Mouse (Mus musculus) midbrain, embryonic 13.5 days (tissue): ENCODE measurements around the gene Ypel4. TPM values are rescaled to one million over a fixed set of nuclear protein-coding genes. Genes with fewer than 3 reads are reported as not detected.

ENCODE experiments used
- ATAC-seq: fragments of 200-750 bp; cut with Nextera tagmentation; 2 replicates; pipeline ENCODE4 v1.8.0; 2017; ENCODE audit warnings: mild to moderate bottlenecking, moderate TSS enrichment, moderate library complexity
- H3K27ac ChIP-seq: fragments of 300-500 bp; sonication (generic); 2 replicates; pipeline ENCODE4 v1.5.1; 2015; ENCODE audit warnings: inconsistent platforms, mild to moderate bottlenecking, moderate library complexity
- H3K27me3 ChIP-seq: fragments of 300-500 bp; sonication (generic); 2 replicates; pipeline ENCODE4 v1.6.1; 2015; ENCODE audit warnings: mild to moderate bottlenecking, inconsistent platforms
- H3K36me3 ChIP-seq: fragments of 300-500 bp; sonication (generic); 2 replicates; pipeline ENCODE4 v1.6.1; 2015; ENCODE audit warnings: mild to moderate bottlenecking, inconsistent platforms
- H3K4me1 ChIP-seq: fragments of 300-500 bp; sonication (generic); replicated peaks from 2 replicates; pipeline ENCODE4 v1.6.1; 2015; ENCODE audit warnings: inconsistent platforms
- H3K4me2 ChIP-seq: fragments of 300-500 bp; sonication (generic); replicated peaks from 2 replicates; pipeline ENCODE4 v1.6.1; 2015; ENCODE audit warnings: moderate library complexity, mild to moderate bottlenecking, inconsistent platforms
- H3K4me3 ChIP-seq: fragments of 300-500 bp; sonication (generic); replicated peaks from 2 replicates; pipeline ENCODE4 v1.5.1; 2015; ENCODE audit warnings: mild to moderate bottlenecking, inconsistent platforms
- H3K9ac ChIP-seq: fragments of 300-500 bp; sonication (generic); replicated peaks from 2 replicates; pipeline ENCODE4 v1.6.1; 2015; ENCODE audit warnings: mild to moderate bottlenecking, inconsistent platforms
- H3K9me3 ChIP-seq: fragments of 300-500 bp; sonication (generic); 2 replicates; pipeline ENCODE4 v1.6.1; 2016; ENCODE audit warnings: mild to moderate bottlenecking, inconsistent platforms
- WGBS: fragments of 180-500 bp; shearing (Covaris S2); methylation state at CpG from one replicate; pipeline ENCODE4 v1.1.7; 2015; 5-methylcytosine and 5-hydroxymethylcytosine counted together
- microRNA counts: library from miRNA; unstranded; fragments of <30 nt; microRNA quantifications from one replicate; lab custom pipeline; 2016
- microRNA-seq: library from miRNA; unstranded; fragments of <30 nt; microRNA quantifications from one replicate; pipeline ENCODE4, GENCODE M21; 2016
- polyA plus RNA-seq: library from polyadenylated mRNA; unstranded; fragments of >200 nt; fragmentation: Nextera tagmentation; extraction: Ambion mirVana; gene quantifications from 2 replicates; pipeline ENCODE4 v1.2.1, GENCODE M21; 2015

Ypel4 gene
- polyA plus RNA-seq, 1 experiment from 2014 or later: 32.0 TPM

- no peak overlapping the region for H3K9ac ChIP-seq
- H3K27ac ChIP-seq: no peak overlapping the region
- H3K27me3 ChIP-seq: no peaks in the 10 kb centered on the region
- ATAC-seq: no peak
- H3K4me1 ChIP-seq: peaks cover 20% of the 10 kb centered on the region
- H3K4me2 ChIP-seq: no peak overlapping the region
- H3K9me3 ChIP-seq: no peaks in the 10 kb centered on the region
- peaks cover 5% of the 10 kb centered on the region; the same call in 1 of the 2 replicates for H3K36me3 ChIP-seq
- H3K4me3 ChIP-seq: no peak overlapping the region
- 93% methylated on average over 4 of the region's 4 CpGs for WGBS
Observed at GRCm38 (mm10) chr2:84772454-84772853, 38.6 kb downstream of the Ypel4 start.

- Histone ChIP-seq H3K4me3 (no peak overlapping the region), H3K4me2 (no peak overlapping the region), H3K4me1 (peaks cover 20% of the 10 kb centered on the region), H3K9ac (no peak overlapping the region), H3K36me3 (peaks cover 5% of the 10 kb centered on the region; the same call in 1 of the 2 replicates), H3K9me3 (no peaks in the 10 kb centered on the region), H3K27ac (no peak overlapping the region), H3K27me3 (no peaks in the 10 kb centered on the region)
- WGBS: 86% methylated on average over 5 of the region's 5 CpGs
- no peak for ATAC-seq
Observed at GRCm38 (mm10) chr2:84773195-84773594, 39.3 kb downstream of the Ypel4 start.

GRCm38 (mm10) chr2:84774751-84775150, 40.9 kb downstream of the Ypel4 start:
- Histone ChIP-seq H3K27ac (peak overlapping the region; percentile 70), H3K27me3 (no peaks in the 10 kb centered on the region), H3K4me3 (peak overlapping the region; percentile 33), H3K9me3 (no peaks in the 10 kb centered on the region), H3K9ac (peak overlapping the region; percentile 48), H3K4me1 (peaks cover 20% of the 10 kb centered on the region), H3K36me3 (peaks cover 5% of the 10 kb centered on the region; the same call in 1 of the 2 replicates), H3K4me2 (peak overlapping the region; percentile 53)
- 0% methylated on average over 12 of the region's 15 CpGs for WGBS
- peak; percentile 95 for ATAC-seq

- Histone ChIP-seq H3K9ac (peak within 1 kb of the TSS; percentile 48), H3K27ac (peak within 1 kb of the TSS; percentile 70), H3K4me2 (peak within 1 kb of the TSS; percentile 53), H3K27me3 (no peaks in the 10 kb centered on the region), H3K4me3 (peak within 1 kb of the TSS; percentile 33), H3K36me3 (no peaks in the 10 kb centered on the region), H3K9me3 (no peaks in the 10 kb centered on the region), H3K4me1 (peaks cover 20% of the 10 kb centered on the region)
- peak; percentile 51 for ATAC-seq
- WGBS: 67% methylated on average over 9 of the region's 9 CpGs
Observed at GRCm38 (mm10) chr2:84775241-84775640, 41.4 kb downstream of the Ypel4 start, which contains the start of gene Serping1. Gene Serping1 (minus strand): TSS chr2:84775444.

GRCm38 (mm10) chr2:84775665-84776064, 41.8 kb downstream of the Ypel4 start:
- Histone ChIP-seq H3K9me3 (no peaks in the 10 kb centered on the region), H3K4me1 (peaks cover 20% of the 10 kb centered on the region), H3K27me3 (no peaks in the 10 kb centered on the region), H3K4me3 (no peak overlapping the region), H3K27ac (peak overlapping the region; percentile 70), H3K9ac (no peak overlapping the region), H3K4me2 (no peak overlapping the region), H3K36me3 (no peaks in the 10 kb centered on the region)
- WGBS: 83% methylated on average over 6 of the region's 6 CpGs
- no peak for ATAC-seq

- Histone ChIP-seq H3K4me2 (no peak overlapping the region), H3K27me3 (no peaks in the 10 kb centered on the region), H3K9ac (no peak overlapping the region), H3K4me1 (peaks cover 20% of the 10 kb centered on the region), H3K27ac (no peak overlapping the region; the same call in 1 of the 2 replicates), H3K9me3 (no peaks in the 10 kb centered on the region), H3K4me3 (no peak overlapping the region), H3K36me3 (no peaks in the 10 kb centered on the region)
- ATAC-seq: no peak
- 62% methylated on average over 3 of the region's 3 CpGs for WGBS
Observed at GRCm38 (mm10) chr2:84777706-84778105, 43.8 kb downstream of the Ypel4 start.

GRCm38 (mm10) chr2:84779210-84779609, 45.4 kb downstream of the Ypel4 start:
- Histone ChIP-seq H3K9me3 (no peaks in the 10 kb centered on the region), H3K9ac (no peak overlapping the region), H3K27ac (no peak overlapping the region), H3K4me3 (no peak overlapping the region), H3K27me3 (no peaks in the 10 kb centered on the region), H3K4me1 (peaks cover 7% of the 10 kb centered on the region), H3K36me3 (no peaks in the 10 kb centered on the region), H3K4me2 (no peak overlapping the region)
- WGBS: 57% methylated on average over 6 of the region's 6 CpGs
- ATAC-seq: no peak

- ATAC-seq: no peak
Observed at GRCm38 (mm10) chr2:84783315-84783714, 49.5 kb downstream of the Ypel4 start.

GRCm38 (mm10) chr2:84783840-84784566, 50.1 kb downstream of the Ypel4 start:
- H3K9ac ChIP-seq: no peak overlapping the region
- no peaks in the 10 kb centered on the region for H3K36me3 ChIP-seq
- no peaks in the 10 kb centered on the region for H3K27me3 ChIP-seq
- H3K27ac ChIP-seq: no peak overlapping the region
- 81% methylated on average over 3 of the region's 3 CpGs for WGBS
- no peaks in the 10 kb centered on the region for H3K4me1 ChIP-seq
- H3K4me3 ChIP-seq: no peak overlapping the region
- ATAC-seq: no peak
- no peaks in the 10 kb centered on the region for H3K9me3 ChIP-seq
- no peak overlapping the region for H3K4me2 ChIP-seq

More at GRCm38 (mm10) chr2:84783315-84783714, 49.5 kb downstream of the Ypel4 start:
- WGBS: 93% methylated on average over 1 of the region's 1 CpGs
- Histone ChIP-seq H3K27ac (no peak overlapping the region), H3K4me2 (no peak overlapping the region), H3K36me3 (no peaks in the 10 kb centered on the region), H3K4me3 (no peak overlapping the region), H3K9me3 (no peaks in the 10 kb centered on the region), H3K9ac (no peak overlapping the region), H3K27me3 (no peaks in the 10 kb centered on the region), H3K4me1 (no peaks in the 10 kb centered on the region)

MicroRNAs encoded within 50 kb of the gene (microRNA counts, 519-probe panel; counts per million panel counts)
- 7,131 counts per million, percentile 99 among the panel's probes with 10 or more counts for microRNA mmu-miR-130a (lab: Ali Mortazavi, UCI)

Small RNA genes within 50 kb of the gene (microRNA-seq; reads per million reads assigned to microRNA genes)
- gene Mir130a: 36,466 reads per million, percentile 99 among the genes with 10 or more reads in this experiment

Other genes with a start within 250 kb of the Ypel4 start
- gene Ctnnd1, start 83.3 kb upstream of the Ypel4 start, polyA plus RNA-seq: 30.4 and 38.0 TPM in 2 replicates
- gene Btbd18, start 75.0 kb upstream of the Ypel4 start, polyA plus RNA-seq: 0.35 and 0.42 TPM in 2 replicates
- gene Selenoh, start 63.3 kb upstream of the Ypel4 start, polyA plus RNA-seq: 272 and 278 TPM in 2 replicates
- gene Gm28635, start 56.0 kb upstream of the Ypel4 start, polyA plus RNA-seq: not detected in 2 replicates
- 49.3 and 53.3 TPM in 2 replicates for gene Med19, start 55.7 kb upstream of the Ypel4 start, polyA plus RNA-seq
- gene Tmx2, start 54.9 kb upstream of the Ypel4 start, polyA plus RNA-seq: 226 and 249 TPM in 2 replicates
- gene Zdhhc5, start 18.9 kb upstream of the Ypel4 start, polyA plus RNA-seq: 18.3 and 18.9 TPM in 2 replicates
- gene Clp1, start 6.7 kb upstream of the Ypel4 start, polyA plus RNA-seq: 32.8 and 34.5 TPM in 2 replicates
- 7.9 and 8.1 TPM in 2 replicates for gene Gm19426, start 9.6 kb downstream of the Ypel4 start, polyA plus RNA-seq
- 32.6 and 33.1 TPM in 2 replicates for gene Serping1, start 41.4 kb downstream of the Ypel4 start, polyA plus RNA-seq
- gene Ube2l6, start 64.8 kb downstream of the Ypel4 start, polyA plus RNA-seq: 15.6 and 16.6 TPM in 2 replicates
- not detected in 2 replicates for gene Smtnl1, start 88.6 kb downstream of the Ypel4 start, polyA plus RNA-seq
- gene Timm10, start 92.9 kb downstream of the Ypel4 start, polyA plus RNA-seq: 53.6 and 54.5 TPM in 2 replicates
- gene Slc43a1, start 104.8 kb downstream of the Ypel4 start, polyA plus RNA-seq: 2.6 and 3.3 TPM in 2 replicates
- gene Rtn4rl2, start 152.7 kb downstream of the Ypel4 start, polyA plus RNA-seq: 2.2 and 3.6 TPM in 2 replicates
- 4.8 and 5.4 TPM in 2 replicates for gene Slc43a3, start 202.5 kb downstream of the Ypel4 start, polyA plus RNA-seq
- 0.19 and 0.49 TPM in 2 replicates for gene Prg2, start 246.4 kb downstream of the Ypel4 start, polyA plus RNA-seq